Mouse (Mus musculus): ENCODE measurements around the gene Fam135a.

DNA sequence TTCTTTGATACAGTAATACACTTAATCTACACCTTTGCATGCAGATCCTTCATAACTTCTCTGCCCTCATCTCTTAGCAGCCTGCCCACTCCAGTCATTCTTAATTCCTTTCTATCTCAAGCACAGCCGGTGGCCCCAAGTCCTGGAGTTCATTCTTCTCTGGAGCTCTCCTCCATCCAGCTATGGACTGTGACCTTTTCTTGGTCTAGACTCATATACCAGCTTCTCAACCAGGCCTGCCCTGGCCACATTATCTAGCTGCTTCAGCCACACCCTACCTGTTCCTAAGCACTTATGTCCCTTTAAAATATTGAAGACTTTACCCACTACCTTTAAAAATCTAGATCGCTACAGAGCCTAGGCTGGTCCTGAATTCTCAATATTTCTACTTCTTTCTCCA, 9.5 kb downstream of the Fam135a start:
- TF ChIP-seq CTCF (IDR thresholded peaks at IDR 0.05; ENCODE audit: insufficient read depth, low read depth, low read length) (no peak), POLR2A (IDR thresholded peaks at IDR 0.05; ENCODE audit: insufficient read depth, low read depth, low read length) (no peak)

Data from olfactory bulb, adult 2 months (tissue).